Mouse (Mus musculus) C2C12 (cell line): ENCODE measurements around the gene Cacna2d3. TPM values are rescaled to one million over a fixed set of nuclear protein-coding genes. Genes with fewer than 3 reads are reported as not detected.

Experiments
- H3K27me3 ChIP-seq: one replicate; pipeline ENCODE4 v1.6.1; 2011; ENCODE audit not compliant: control insufficient read depth, insufficient read depth, insufficient read length
- H3K36me3 ChIP-seq: one replicate; pipeline ENCODE4 v1.6.1; 2011; ENCODE audit not compliant: control insufficient read depth, insufficient read depth
- H3K4me3 ChIP-seq: one replicate; pipeline ENCODE4 v1.5.1; 2011; ENCODE audit warnings: mild to moderate bottlenecking, control low read depth; ENCODE audit not compliant: poor library complexity, insufficient read depth, severe bottlenecking
- H3K79me2 ChIP-seq: one replicate; pipeline ENCODE4 v1.6.1; 2011; ENCODE audit not compliant: control insufficient read depth, insufficient read depth
- H3K79me3 ChIP-seq: one replicate; pipeline ENCODE4 v1.6.1; 2011; ENCODE audit warnings: low read depth, control low read depth
- H3ac ChIP-seq: one replicate; pipeline ENCODE3; 2011; ENCODE audit warnings: low read depth; ENCODE audit not compliant: control insufficient read depth, insufficient read length
- CEBPB ChIP-seq: IDR thresholded peaks from one replicate; pipeline ENCODE4 v1.6.1; 2011; ENCODE audit warnings: low read depth, mild to moderate bottlenecking, control low read depth, moderate library complexity
- CTCF ChIP-seq: IDR thresholded peaks from one replicate; pipeline ENCODE4 v1.5.1; 2011; ENCODE audit not compliant: control insufficient read depth, insufficient read depth, insufficient read length
- FOSL1 ChIP-seq: IDR thresholded peaks from one replicate; pipeline ENCODE4 v1.8.0; 2011; ENCODE audit warnings: mild to moderate bottlenecking, low read length; ENCODE audit not compliant: poor library complexity, insufficient read depth, severe bottlenecking
- MAX ChIP-seq: IDR thresholded peaks from one replicate; pipeline ENCODE4 v1.6.1; 2011; ENCODE audit warnings: mild to moderate bottlenecking, control low read depth
- MYOD1 ChIP-seq: IDR thresholded peaks from one replicate; pipeline ENCODE4 v1.6.1; 2011; ENCODE audit warnings: low read depth; ENCODE audit not compliant: control insufficient read depth, insufficient read length
- MYOG ChIP-seq: IDR thresholded peaks from one replicate; pipeline ENCODE4 v1.6.1; 2011; ENCODE audit not compliant: control insufficient read depth, insufficient read length; ENCODE audit errors: extremely low read depth
- USF1 ChIP-seq: IDR thresholded peaks from one replicate; pipeline ENCODE4 v1.6.1; 2011; ENCODE audit warnings: low read depth, mild to moderate bottlenecking, control low read depth, moderate library complexity
- polyA plus RNA-seq: library from polyadenylated mRNA; unstranded; fragments of >200 nt; fragmentation: generic; extraction: Trizol; gene quantifications from one replicate; pipeline ENCODE4 v1.2.1, GENCODE M21; 2012; ENCODE audit warnings: missing spikeins

The Cacna2d3 gene
- polyA plus RNA-seq, 1 experiment: not detected

GRCm38 (mm10) chr14:28954588-28954987 is 767.1 kb downstream of the Cacna2d3 start:
- Histone ChIP-seq H3ac (no peak overlapping the region), H3K4me3 (no peak overlapping the region), H3K36me3 (no peaks in the 10 kb centered on the region), H3K27me3 (no peaks in the 10 kb centered on the region), H3K79me2 (no peaks in the 10 kb centered on the region), H3K79me3 (no peaks in the 10 kb centered on the region)
- TF ChIP-seq CEBPB (no peak), CTCF (no peak), FOSL1 (no peak), USF1 (no peak), MYOD1 (no peak), MYOG (no peak), MAX (no peak)

GRCm38 (mm10) chr14:28954086-28954485 is 767.6 kb downstream of the Cacna2d3 start:
- no peaks in the 10 kb centered on the region for H3K27me3 ChIP-seq
- H3K79me3 ChIP-seq: no peaks in the 10 kb centered on the region
- H3ac ChIP-seq: no peak overlapping the region
- H3K79me2 ChIP-seq: no peaks in the 10 kb centered on the region
- H3K4me3 ChIP-seq: no peak overlapping the region
- no peak for TF ChIP-seq MYOD1
- TF ChIP-seq USF1: no peak
- TF ChIP-seq MAX: no peak
- TF ChIP-seq CTCF: no peak
- TF ChIP-seq MYOG: no peak
- no peaks in the 10 kb centered on the region for H3K36me3 ChIP-seq

- Histone ChIP-seq H3K79me2 (no peaks in the 10 kb centered on the region), H3K4me3 (no peak overlapping the region), H3K36me3 (no peaks in the 10 kb centered on the region), H3K27me3 (no peaks in the 10 kb centered on the region), H3K79me3 (no peaks in the 10 kb centered on the region), H3ac (no peak overlapping the region)
- no peak for TF ChIP-seq CTCF
- no peak for TF ChIP-seq CEBPB
- no peak for TF ChIP-seq MAX
- no peak for TF ChIP-seq USF1
- no peak for TF ChIP-seq MYOG
- no peak for TF ChIP-seq FOSL1
- no peak for TF ChIP-seq MYOD1
Measured at GRCm38 (mm10) chr14:28953409-28953808, 768.3 kb downstream of the Cacna2d3 start.

GRCm38 (mm10) chr14:28950499-28950898 is 771.2 kb downstream of the Cacna2d3 start:
- no peaks in the 10 kb centered on the region for H3K27me3 ChIP-seq
- no peaks in the 10 kb centered on the region for H3K36me3 ChIP-seq
- no peak for TF ChIP-seq MYOG
- TF ChIP-seq CEBPB: no peak
- TF ChIP-seq CTCF: no peak
- no peak for TF ChIP-seq FOSL1
- no peak for TF ChIP-seq MAX
- no peak for TF ChIP-seq USF1
- TF ChIP-seq MYOD1: no peak
- H3K4me3 ChIP-seq: no peak overlapping the region
- H3K79me2 ChIP-seq: no peaks in the 10 kb centered on the region
- no peak overlapping the region for H3ac ChIP-seq
- no peaks in the 10 kb centered on the region for H3K79me3 ChIP-seq

GRCm38 (mm10) chr14:28949785-28950184 is 771.9 kb downstream of the Cacna2d3 start:
- Histone ChIP-seq H3ac (no peak overlapping the region), H3K79me2 (no peaks in the 10 kb centered on the region), H3K27me3 (no peaks in the 10 kb centered on the region), H3K79me3 (no peaks in the 10 kb centered on the region), H3K4me3 (no peak overlapping the region), H3K36me3 (no peaks in the 10 kb centered on the region)
- TF ChIP-seq MYOG: no peak
- TF ChIP-seq CTCF: no peak
- no peak for TF ChIP-seq CEBPB
- TF ChIP-seq USF1: no peak
- TF ChIP-seq MYOD1: no peak
- TF ChIP-seq FOSL1: no peak
- TF ChIP-seq MAX: no peak
